Mouse (Mus musculus): ENCODE results near the gene Neurog2. TPM values are rescaled to one million over a fixed set of nuclear protein-coding genes. Genes with fewer than 3 reads are reported as not detected.
A peak's percentile ranks its signal among the peaks of the same experiment; 100 is the strongest.

The Neurog2 gene
- total and polyA plus RNA-seq, 3 experiments = not detected

- H3K4me1 ChIP-seq (ENCODE audit: control insufficient read depth in 1 of 2, insufficient read depth in 2 of 2) = no peaks in the 10 kb centered on the region
- TF ChIP-seq POLR2A (IDR thresholded peaks at IDR 0.05; ENCODE audit: low read depth, low read length) (no peak), ZNF384 (IDR thresholded peaks at IDR 0.05; ENCODE audit: low read depth, low read length) (peak; percentile 27; the same call in 1 of the 2 replicates)
- no peak overlapping the region for H3K27ac ChIP-seq (ENCODE audit: insufficient read depth, low read depth)
- H3K36me3 ChIP-seq (replicated peaks in 1 of 2; ENCODE audit: control insufficient read depth in 1 of 2, insufficient read depth in 1 of 2, low read length in 1 of 2) = no peaks in the 10 kb centered on the region
- H3K9me3 ChIP-seq (replicated peaks; ENCODE audit: low read length) = no peaks in the 10 kb centered on the region
- H3K4me2 ChIP-seq (ENCODE audit: insufficient read depth, low read depth, poor library complexity, severe bottlenecking) = peak overlapping the region; percentile 29
- H3K27me3 ChIP-seq (replicated peaks) = no peaks in the 10 kb centered on the region
- H3K79me2 ChIP-seq (replicated peaks; ENCODE audit: control insufficient read depth, extremely low read depth, insufficient read depth, poor library complexity, severe bottlenecking) = no peaks in the 10 kb centered on the region
- H3K9ac ChIP-seq (ENCODE audit: insufficient read depth, low read depth) = no peak overlapping the region
- dilution Hi-C loops (cut with MboI; ENCODE audit: extremely low pct_ligation_motif_present, extremely low pct_unique_long_range_greater_than_20kb, low sequenced_read_pairs) = no loop called here
- in situ Hi-C loops (cut with MboI; ENCODE audit: low pct_ligation_motif_present, low pct_unique_long_range_greater_than_20kb, low sequenced_read_pairs) = loop anchor here (25.0 kb wide), 1 partner anchor 111 kb away; no protein-coding TSS in a partner anchor
- no peak overlapping the region for H3K4me3 ChIP-seq (replicated peaks in 1 of 3; ENCODE audit: low read depth in 2 of 3, low read length in 2 of 3, poor library complexity in 1 of 3)
- DNase-seq (ENCODE audit: extremely low read depth) = no peak
Measured at GRCm38 (mm10) chr3:127625701-127626399, 7.1 kb upstream of the Neurog2 start.

GRCm38 (mm10) chr3:127626524-127626923, 6.4 kb upstream of the Neurog2 start:
- Histone ChIP-seq H3K36me3 (replicated peaks in 1 of 2; ENCODE audit: control insufficient read depth in 1 of 2, insufficient read depth in 1 of 2, low read length in 1 of 2) (no peaks in the 10 kb centered on the region), H3K79me2 (replicated peaks; ENCODE audit: control insufficient read depth, extremely low read depth, insufficient read depth, poor library complexity, severe bottlenecking) (no peaks in the 10 kb centered on the region), H3K27me3 (replicated peaks) (no peaks in the 10 kb centered on the region), H3K4me3 (replicated peaks in 1 of 3; ENCODE audit: low read depth in 2 of 3, low read length in 2 of 3, poor library complexity in 1 of 3) (no peak overlapping the region), H3K4me1 (ENCODE audit: control insufficient read depth in 1 of 2, insufficient read depth in 2 of 2) (no peaks in the 10 kb centered on the region), H3K4me2 (ENCODE audit: insufficient read depth, low read depth, poor library complexity, severe bottlenecking) (no peak overlapping the region), H3K27ac (ENCODE audit: insufficient read depth, low read depth) (no peak overlapping the region), H3K9me3 (replicated peaks; ENCODE audit: low read length) (no peaks in the 10 kb centered on the region), H3K9ac (ENCODE audit: insufficient read depth, low read depth) (no peak overlapping the region)
- in situ Hi-C loops (cut with MboI; ENCODE audit: low pct_ligation_motif_present, low pct_unique_long_range_greater_than_20kb, low sequenced_read_pairs) = loop anchor here (25.0 kb wide), 1 partner anchor 111 kb away; no protein-coding TSS in a partner anchor
- TF ChIP-seq UBTF (IDR thresholded peaks at IDR 0.05; ENCODE audit: low read depth, low read length) (no peak), PAX5 (IDR thresholded peaks at IDR 0.05; ENCODE audit: low read length) (no peak), BHLHE40 (IDR thresholded peaks at IDR 0.05; ENCODE audit: low read depth, low read length) (no peak), IRF4 (IDR thresholded peaks at IDR 0.05; ENCODE audit: low read depth, low read length) (no peak), MAFK (IDR thresholded peaks at IDR 0.05; ENCODE audit: insufficient replicate concordance, low read length) (no peak), HCFC1 (IDR thresholded peaks at IDR 0.05; ENCODE audit: low read depth, low read length) (no peak), RCOR1 (conservative IDR thresholded peaks at IDR 0.05; ENCODE audit: low read depth, low read length) (no peak), JUN (IDR thresholded peaks at IDR 0.05; ENCODE audit: insufficient read depth, low read depth, low read length) (no peak), MAX (IDR thresholded peaks at IDR 0.05; ENCODE audit: low read length) (no peak)
- dilution Hi-C loops (cut with MboI; ENCODE audit: extremely low pct_ligation_motif_present, extremely low pct_unique_long_range_greater_than_20kb, low sequenced_read_pairs) = no loop called here
- DNase-seq (ENCODE audit: extremely low read depth) = no peak

Measured in CH12.LX (cell line).